Mouse (Mus musculus) brain, embryonic 18.5 days (tissue): ENCODE measurements around the gene Tmem238.

ENCODE experiments used
- DNase-seq: peaks from one replicate; pipeline ENCODE4 v3.0.0-alpha.2; 2012; ENCODE audit warnings: low read depth, low spot score

Gene Tmem238

DNA sequence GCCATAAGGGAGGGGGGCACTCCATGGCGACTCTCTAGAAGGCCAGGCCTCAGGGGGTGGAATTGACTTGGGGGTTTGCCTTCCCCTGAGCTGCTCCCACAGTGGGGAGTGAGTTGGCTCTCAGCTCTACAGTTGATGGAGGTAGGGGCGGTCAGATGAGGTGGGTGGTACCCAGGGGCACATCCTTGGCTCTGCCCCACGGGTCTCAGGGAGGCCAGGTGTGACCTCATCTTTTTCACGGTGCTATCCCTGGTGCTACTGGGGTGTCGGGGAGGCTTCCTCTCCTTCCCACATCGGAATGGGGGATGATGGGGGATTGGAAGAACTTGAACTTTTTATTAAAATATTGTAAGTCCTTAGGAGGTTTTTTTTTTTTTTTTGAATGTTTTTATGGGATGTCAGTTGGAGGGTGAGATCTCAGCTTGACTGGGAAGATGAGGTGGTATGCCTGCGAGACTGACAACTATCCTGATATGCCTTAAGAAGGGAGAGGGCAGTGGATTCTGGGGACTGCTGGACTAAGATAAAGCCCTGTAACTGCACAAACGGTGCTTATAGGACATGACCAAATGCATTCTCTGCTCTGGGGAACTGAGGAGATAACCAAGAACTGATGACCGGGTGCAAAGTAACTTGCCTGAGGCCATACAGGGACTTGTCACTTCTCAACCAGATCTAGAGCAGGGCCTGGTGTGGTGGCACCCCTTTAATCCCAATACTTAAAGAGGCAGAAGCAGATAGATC, 42.1 kb downstream of the Tmem238 start:
- no peak for DNase-seq

DNA sequence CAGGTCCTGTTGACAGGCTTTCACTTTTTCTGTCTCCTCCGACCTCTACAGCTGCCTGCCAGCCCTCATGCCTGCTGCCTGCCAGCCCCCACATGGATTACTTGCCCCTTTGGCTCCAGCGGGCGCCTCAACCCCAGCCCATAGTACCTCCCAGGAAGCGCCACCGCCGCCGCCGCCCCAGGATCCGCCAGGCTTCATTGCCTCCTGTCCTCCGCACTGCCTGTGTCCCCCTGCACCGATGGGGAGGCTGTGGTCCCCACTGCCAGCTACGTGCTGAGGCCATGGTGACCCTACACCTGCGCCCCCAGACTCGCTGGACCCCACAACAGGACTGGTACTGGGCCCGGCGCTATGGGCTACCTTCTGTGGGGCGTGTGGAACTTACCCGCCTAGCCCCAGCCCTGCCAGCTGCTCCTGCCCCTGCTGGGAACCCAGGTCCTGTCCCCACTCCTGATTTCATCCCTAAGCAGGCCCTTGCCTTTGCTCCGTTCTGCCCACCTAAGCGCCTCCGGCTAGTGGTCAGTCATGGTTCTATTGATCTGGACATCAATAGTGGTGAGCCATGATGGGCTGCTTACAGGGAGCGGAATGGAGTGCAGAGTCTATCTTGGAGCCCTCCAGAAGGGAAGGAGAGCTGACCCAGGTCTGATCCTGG, 43.0 kb downstream of the Tmem238 start:
- no peak for DNase-seq

- DNase-seq: no peak
These were observed 44.6 kb downstream of the Tmem238 start for GRCm38 (mm10) chr7:4744886-4745285.

- no peak for DNase-seq
These were observed 46.1 kb downstream of the Tmem238 start for GRCm38 (mm10) chr7:4743354-4743753.

DNA sequence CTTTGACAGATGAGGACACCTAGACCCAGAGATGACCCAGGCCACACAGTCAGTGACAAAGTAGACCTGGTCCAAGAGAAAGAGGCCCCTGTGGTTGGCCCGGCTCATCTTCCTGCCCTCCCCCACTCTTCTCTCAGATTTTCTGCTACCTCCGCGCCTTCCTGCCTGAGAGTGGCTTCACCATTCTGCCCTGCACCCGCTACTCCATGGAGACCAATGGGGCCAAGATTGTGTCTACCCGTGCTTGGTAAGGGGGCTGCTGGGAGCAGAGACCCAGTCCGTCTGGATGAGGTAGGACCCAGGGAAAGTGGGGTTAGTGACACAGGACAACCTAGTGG, 47.0 kb downstream of the Tmem238 start:
- DNase-seq: no peak

DNA sequence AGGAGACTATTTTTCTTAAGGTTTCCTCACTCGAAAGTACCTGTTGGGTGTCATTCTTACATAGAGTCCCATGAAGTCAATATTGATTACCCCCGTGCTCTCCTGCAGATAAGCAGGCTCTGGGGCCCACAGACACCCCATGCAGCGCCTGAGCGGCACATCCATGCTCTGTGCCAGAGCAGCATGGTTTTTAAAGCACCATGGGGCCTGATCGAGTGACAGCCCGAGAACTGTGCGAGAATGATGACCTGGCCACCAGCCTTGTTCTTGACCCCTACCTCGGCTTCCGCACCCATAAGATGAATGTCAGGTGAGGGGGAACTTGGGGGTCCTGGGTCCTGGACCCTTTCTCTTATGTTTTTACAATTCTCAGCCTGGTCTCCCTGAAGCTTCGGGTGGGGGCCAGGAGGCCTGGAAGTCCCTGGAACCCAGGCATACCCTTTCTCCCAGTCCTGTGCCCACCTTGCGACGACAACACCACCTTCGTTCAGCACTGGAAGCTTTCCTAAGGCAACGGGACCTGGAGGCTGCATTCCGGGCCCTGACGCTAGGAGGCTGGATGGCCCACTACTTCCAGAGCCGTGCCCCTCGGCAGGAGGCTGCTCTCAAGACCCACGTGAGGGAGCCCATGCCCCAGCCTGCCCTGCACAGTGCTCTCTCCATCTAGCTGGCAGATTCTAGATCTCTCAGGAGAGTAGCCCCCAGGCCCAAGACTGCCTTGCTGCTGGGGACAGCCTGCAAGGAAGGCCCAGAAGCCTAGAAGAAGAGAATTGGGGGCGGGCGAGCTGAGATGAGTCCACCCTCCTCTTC, 47.6 kb downstream of the Tmem238 start:
- no peak for DNase-seq

DNA sequence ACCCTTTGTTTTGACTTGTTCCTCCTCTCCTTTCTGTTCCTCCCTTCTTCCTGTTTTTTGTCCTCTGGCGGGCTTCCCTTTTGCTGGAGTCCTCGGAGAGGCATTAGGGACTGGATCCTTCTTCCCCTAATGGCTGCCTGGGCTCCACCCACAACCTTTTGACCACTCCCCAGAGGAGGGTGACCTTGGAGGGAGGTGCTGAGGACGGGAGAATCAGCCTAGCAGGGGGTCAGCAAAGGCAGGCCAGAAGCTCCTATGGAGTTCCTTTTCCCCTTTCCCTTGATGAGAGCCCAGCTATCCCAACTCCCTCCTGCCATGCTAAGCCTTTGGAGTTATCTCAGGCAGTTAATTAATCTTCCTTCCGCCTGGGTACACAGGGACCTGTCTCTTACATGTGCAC, 48.3 kb downstream of the Tmem238 start:
- DNase-seq: no peak

DNA sequence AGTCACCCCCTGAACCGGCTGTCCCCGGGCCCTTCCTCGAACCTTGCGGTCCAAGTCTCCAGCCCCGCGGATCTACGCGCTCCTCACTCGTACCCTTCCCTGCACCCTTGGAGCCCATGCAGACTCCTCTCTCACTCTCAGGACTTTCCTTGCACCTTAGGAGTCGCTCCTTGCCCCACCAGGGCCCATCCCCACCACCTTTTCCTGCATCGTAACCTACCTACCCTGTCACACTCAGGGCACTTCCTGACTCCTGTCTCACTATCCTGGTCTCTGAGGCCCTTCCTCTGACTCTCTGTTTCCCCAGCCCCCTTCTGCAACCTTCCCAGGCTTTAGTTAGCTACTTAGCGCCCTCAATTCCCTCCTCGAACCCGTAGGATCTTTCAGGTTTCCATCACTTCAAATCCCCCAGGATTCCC, 49.1 kb downstream of the Tmem238 start:
- no peak for DNase-seq

DNA sequence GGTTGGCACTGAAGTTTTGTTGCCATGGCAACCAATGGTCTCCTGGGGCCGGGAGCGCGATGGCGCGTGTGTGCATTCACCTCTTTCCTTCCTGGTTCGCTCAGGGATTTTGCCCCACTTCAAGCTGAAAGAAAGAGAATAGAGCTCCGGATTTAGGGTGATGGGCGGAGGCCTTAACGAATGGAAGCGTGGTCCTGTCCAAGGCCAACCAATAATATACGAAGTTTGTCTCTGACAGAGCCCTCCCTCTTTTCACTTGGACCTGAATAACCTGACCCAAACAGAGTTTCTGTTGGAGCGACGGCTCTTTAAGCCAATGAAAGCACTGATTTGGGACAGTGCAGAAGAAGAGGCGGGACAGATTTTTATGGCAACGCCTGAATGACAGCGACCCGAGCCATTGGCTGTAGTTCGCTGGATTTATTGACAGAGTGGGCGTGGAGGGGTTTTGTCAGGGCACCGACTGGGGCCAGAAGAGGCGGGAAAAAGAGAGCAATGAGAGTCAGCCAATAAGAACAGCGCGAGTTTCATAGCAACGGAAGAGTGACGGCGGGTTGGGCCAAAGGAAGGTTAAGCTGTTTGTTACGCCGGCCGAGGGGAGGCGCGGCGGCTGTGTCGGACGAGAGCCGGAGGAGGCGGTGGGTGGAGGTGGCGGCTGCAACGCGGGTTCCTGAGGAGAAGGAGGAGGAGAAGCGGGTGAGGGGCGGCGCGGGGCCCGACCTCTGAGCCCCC, 49.7 kb downstream of the Tmem238 start, which contains the start of gene Kmt5c:
TSS of gene Kmt5c (plus strand) at position 572 of the 732 bp plus-strand sequence.
- DNase-seq: peak; percentile 100

DNA sequence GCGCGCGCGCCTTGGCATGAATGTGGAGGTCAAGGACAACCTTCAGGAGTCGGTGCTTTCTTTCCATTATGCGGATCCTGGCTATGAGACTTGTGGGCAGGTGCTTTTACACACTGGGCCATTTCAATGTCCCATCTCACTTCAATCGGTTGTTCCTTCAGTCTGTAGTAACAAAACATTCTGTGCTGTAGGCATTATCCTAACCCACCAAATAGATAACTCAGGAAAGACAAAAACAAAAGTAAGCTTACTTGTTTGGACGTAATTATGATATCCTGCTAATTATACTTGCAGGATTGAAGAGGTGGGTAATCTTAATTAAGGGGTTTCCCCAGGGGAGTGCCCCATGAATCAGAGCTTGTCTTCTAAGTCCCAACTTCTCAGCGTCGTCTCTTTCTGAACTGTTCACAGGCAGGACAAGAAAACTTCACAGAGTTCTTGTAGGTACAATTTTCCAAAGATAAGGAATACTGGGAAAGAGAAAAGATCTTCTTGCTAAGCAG, 50.4 kb downstream of the Tmem238 start:
- DNase-seq: no peak
